Mouse (Mus musculus) bone marrow, adult 2 months (tissue): ENCODE measurements around the gene Gm10229. TPM values are rescaled to one million over a fixed set of nuclear protein-coding genes. Genes with fewer than 3 reads are reported as not detected.
"Not testable (repeated sequence)": the region's sequence is repeated elsewhere in the genome, so short reads cannot be mapped to it uniquely, and the experiment has no call there.

Source experiments
- H3K27ac ChIP-seq: fragments of 200-500 bp; 2 replicates; pipeline ENCODE4 v1.5.1; 2012; ENCODE audit warnings: low read depth, mild to moderate bottlenecking, control low read depth, inconsistent platforms, low read length; ENCODE audit not compliant: control insufficient read depth, poor library complexity, insufficient read depth
- H3K4me1 ChIP-seq: fragments of 200-500 bp; 2 replicates; pipeline ENCODE4 v1.6.1; 2011; ENCODE audit warnings: low read length; ENCODE audit not compliant: control insufficient read depth, insufficient read depth
- H3K4me3 ChIP-seq: fragments of 200-500 bp; replicated peaks from 2 replicates; pipeline ENCODE3; 2011; ENCODE audit warnings: mild to moderate bottlenecking, low read depth, low read length, control low read depth; ENCODE audit not compliant: control insufficient read depth
- CTCF ChIP-seq: fragments of 200-500 bp; IDR thresholded peaks from 2 replicates; pipeline ENCODE4 v1.5.1; 2011; ENCODE audit warnings: low read length, control low read depth; ENCODE audit not compliant: control insufficient read depth, insufficient read depth
- POLR2A ChIP-seq: fragments of 200-500 bp; IDR thresholded peaks from 2 replicates; pipeline ENCODE4 v1.6.1; 2011; ENCODE audit warnings: low read depth, mild to moderate bottlenecking, control low read depth, low read length, borderline replicate concordance; ENCODE audit not compliant: control insufficient read depth
- WGBS: fragments of 180-500 bp; shearing (Covaris S2); methylation state at CpG from one replicate; pipeline ENCODE4 v1.1.7; 2018; 5-methylcytosine and 5-hydroxymethylcytosine counted together
- polyA plus RNA-seq: library from polyadenylated mRNA; stranded (reverse); fragments of >200 nt; gene quantifications from 2 replicates; pipeline ENCODE4 v1.2.4, GENCODE M21; 2011; ENCODE audit warnings: low replicate concordance; ENCODE audit not compliant: missing spikeins, insufficient read depth, insufficient read length

Gene Gm10229
- not detected in 2 replicates for polyA plus RNA-seq

GRCm38 (mm10) chr16:89014984-89015383, at the start of gene Gm10229:
Gene Gm10229, plus strand, starts transcription at chr16:89015284.
- 66% methylated on average over 3 of the region's 3 CpGs for WGBS

GRCm38 (mm10) chr16:89010659-89011058, 4.4 kb upstream of the Gm10229 start, which contains the start of gene Krtap22-2:
Gene Krtap22-2, minus strand, starts transcription at chr16:89010759.
- no peak for TF ChIP-seq POLR2A
- no peak for TF ChIP-seq CTCF
- no peak within 1 kb of the TSS for H3K27ac ChIP-seq
- no peak within 1 kb of the TSS for H3K4me3 ChIP-seq
- no peaks in the 10 kb centered on the region for H3K4me1 ChIP-seq
- 77% methylated on average over 5 of the region's 5 CpGs for WGBS

More at GRCm38 (mm10) chr16:89014984-89015383, at the start of gene Gm10229:
- not testable (repeated sequence) for H3K4me3 ChIP-seq, H3K4me1 ChIP-seq, H3K27ac ChIP-seq

GRCm38 (mm10) chr16:89013973-89014372, 1.1 kb upstream of the Gm10229 start:
- TF ChIP-seq CTCF (no peak), POLR2A (no peak)
- no peak overlapping the region for H3K27ac ChIP-seq
- H3K4me1 ChIP-seq = no peaks in the 10 kb centered on the region
- WGBS = 95% methylated on average over 3 of the region's 3 CpGs
- no peak overlapping the region for H3K4me3 ChIP-seq

- WGBS = 88% methylated on average over 3 of the region's 3 CpGs
- not testable (repeated sequence) for H3K27ac ChIP-seq, H3K4me1 ChIP-seq, H3K4me3 ChIP-seq
These were observed 16.3 kb downstream of the Gm10229 start, which contains the start of gene Krtap6-1 for GRCm38 (mm10) chr16:89031399-89031798. Gene Krtap6-1, plus strand, starts transcription at chr16:89031699.

GRCm38 (mm10) chr16:89041372-89041771, 26.3 kb downstream of the Gm10229 start, which contains the start of gene Gm10228:
Gene Gm10228, minus strand, starts transcription at chr16:89041472.
- WGBS = 77% methylated on average over 2 of the region's 4 CpGs
- H3K4me1 ChIP-seq, H3K27ac ChIP-seq, H3K4me3 ChIP-seq: not testable (repeated sequence)

- Histone ChIP-seq H3K27ac (no peak within 1 kb of the TSS), H3K4me3 (no peak within 1 kb of the TSS), H3K4me1 (no peaks in the 10 kb centered on the region)
- WGBS = 67% methylated on average over 3 of the region's 3 CpGs
- TF ChIP-seq CTCF = no peak
- no peak for TF ChIP-seq POLR2A
These were observed 32.7 kb downstream of the Gm10229 start, which contains the start of gene Krtap6-5 for GRCm38 (mm10) chr16:89047783-89048182. Gene Krtap6-5, minus strand, starts transcription at chr16:89047883.

- H3K4me3 ChIP-seq, H3K4me1 ChIP-seq, H3K27ac ChIP-seq: not testable (repeated sequence)
- no CpG with 5 or more reads among the region's 2 CpGs for WGBS
These were observed 48.8 kb downstream of the Gm10229 start, which contains the start of gene 1110025L11Rik for GRCm38 (mm10) chr16:89063902-89064301. Gene 1110025L11Rik, minus strand, starts transcription at chr16:89064002.

Other genes with a start within 250 kb of the Gm10229 start
- gene 2310057N15Rik, start 241.1 kb upstream of the Gm10229 start, polyA plus RNA-seq = not detected in 2 replicates
- not detected in 2 replicates for gene Gm5965, start 237.4 kb upstream of the Gm10229 start, polyA plus RNA-seq
- gene Gm20741, start 203.1 kb upstream of the Gm10229 start, polyA plus RNA-seq = not detected in 2 replicates
- gene Krtap15, start 195.1 kb upstream of the Gm10229 start, polyA plus RNA-seq = not detected in 2 replicates
- gene Krtap14, start 189.1 kb upstream of the Gm10229 start, polyA plus RNA-seq = not detected in 2 replicates
- not detected in 2 replicates for gene Krtap19-1, start 145.9 kb upstream of the Gm10229 start, polyA plus RNA-seq
- not detected in 2 replicates for gene Krtap19-2, start 141.0 kb upstream of the Gm10229 start, polyA plus RNA-seq
- gene Krtap19-3, start 137.2 kb upstream of the Gm10229 start, polyA plus RNA-seq = not detected in 2 replicates
- gene Krtap19-4, start 130.2 kb upstream of the Gm10229 start, polyA plus RNA-seq = not detected in 2 replicates
- not detected in 2 replicates for gene Krtap19-5, start 118.8 kb upstream of the Gm10229 start, polyA plus RNA-seq
- gene Krtap19-9b, start 83.0 kb upstream of the Gm10229 start, polyA plus RNA-seq = not detected in 2 replicates
- not detected in 2 replicates for gene Krtap16-3, start 52.4 kb upstream of the Gm10229 start, polyA plus RNA-seq
- gene Krtap22-2, start 4.5 kb upstream of the Gm10229 start, polyA plus RNA-seq = not detected in 2 replicates
- not detected in 2 replicates for gene Krtap6-1, start 16.4 kb downstream of the Gm10229 start, polyA plus RNA-seq
- gene Gm10228, start 26.2 kb downstream of the Gm10229 start, polyA plus RNA-seq = not detected in 2 replicates
- not detected in 2 replicates for gene Krtap6-5, start 32.6 kb downstream of the Gm10229 start, polyA plus RNA-seq
- not detected in 2 replicates for gene 1110025L11Rik, start 48.7 kb downstream of the Gm10229 start, polyA plus RNA-seq
- gene Krtap6-3, start 68.7 kb downstream of the Gm10229 start, polyA plus RNA-seq = not detected in 2 replicates
- gene Gm6358, start 125.6 kb downstream of the Gm10229 start, polyA plus RNA-seq = not detected in 2 replicates
- not detected in 2 replicates for gene Gm10061, start 135.8 kb downstream of the Gm10229 start, polyA plus RNA-seq
- gene Gm9789, start 142.7 kb downstream of the Gm10229 start, polyA plus RNA-seq = not detected in 2 replicates
- gene Gm7735, start 154.2 kb downstream of the Gm10229 start, polyA plus RNA-seq = not detected in 2 replicates
- not detected in 2 replicates for gene 1110057P08Rik, start 159.5 kb downstream of the Gm10229 start, polyA plus RNA-seq
- gene Krtap20-2, start 190.6 kb downstream of the Gm10229 start, polyA plus RNA-seq = not detected in 2 replicates